Mouse (Mus musculus): Measurements from ENCODE around the gene Faah.

Faah gene

DNA sequence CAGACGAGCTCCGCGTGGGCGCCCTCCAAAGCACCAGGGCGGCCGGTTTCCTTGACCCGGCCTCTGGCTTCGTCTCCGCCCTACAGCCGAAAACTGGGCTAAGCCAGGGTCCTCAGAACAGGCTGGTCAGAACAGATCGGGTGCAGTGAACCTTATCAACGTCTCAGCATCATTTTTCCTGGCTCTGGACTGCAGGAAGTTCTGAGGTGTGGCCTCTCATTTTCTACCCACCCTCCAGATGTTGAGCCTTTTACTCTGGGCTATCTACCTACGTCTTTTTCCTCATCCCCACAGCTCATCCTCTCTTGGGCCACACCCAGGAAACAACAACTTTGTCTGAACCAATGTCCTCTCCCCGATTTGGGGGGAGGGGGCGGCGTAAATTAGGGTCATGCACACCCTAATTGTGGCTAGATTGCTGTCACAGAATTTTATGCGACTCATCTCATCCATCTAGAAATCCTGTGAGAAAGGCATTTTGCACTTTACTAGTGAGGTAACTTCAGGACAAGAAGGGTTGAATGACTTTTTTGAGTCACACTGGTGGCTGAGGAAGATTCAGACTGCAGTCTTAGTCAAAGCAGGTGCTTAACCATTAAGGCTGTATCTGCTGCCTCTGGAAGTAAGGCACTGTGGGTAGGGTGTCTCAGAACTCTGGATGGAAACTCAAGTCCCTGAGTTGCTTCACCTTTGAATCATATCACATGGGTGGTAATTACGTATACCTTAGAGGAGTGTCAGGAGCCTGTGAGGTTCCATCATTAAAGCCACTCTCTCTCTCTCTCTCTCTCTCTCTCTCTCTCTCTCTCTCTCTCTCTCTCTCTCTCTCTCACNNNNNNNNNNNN is at the start of gene Faah:
Gene Faah (minus strand): TSS at position 25 of the 845 bp plus-strand sequence.
- DNase-seq (ENCODE audit: low spot score in 2 of 2) = no peak

DNA sequence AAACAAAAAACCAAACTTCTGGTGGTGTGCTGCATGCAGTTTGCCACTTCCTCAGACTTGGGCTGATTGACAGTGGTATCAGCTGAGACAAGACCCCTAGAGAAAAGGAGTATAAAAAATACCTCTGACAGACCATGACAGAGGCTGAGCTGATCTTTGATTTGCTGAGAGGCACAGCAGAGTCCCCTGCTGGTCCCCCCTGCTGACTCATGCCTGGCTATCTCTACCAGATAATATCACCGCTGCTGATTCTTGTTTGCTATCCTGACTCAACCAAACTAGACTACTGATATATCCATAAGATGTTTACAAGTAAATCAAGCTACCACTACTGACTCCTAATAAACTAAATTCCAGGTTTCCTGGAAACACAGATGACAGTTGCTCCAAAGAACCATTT is 46.1 kb upstream of the Faah start:
- DNase-seq (ENCODE audit: low spot score in 2 of 2) = no peak

DNA sequence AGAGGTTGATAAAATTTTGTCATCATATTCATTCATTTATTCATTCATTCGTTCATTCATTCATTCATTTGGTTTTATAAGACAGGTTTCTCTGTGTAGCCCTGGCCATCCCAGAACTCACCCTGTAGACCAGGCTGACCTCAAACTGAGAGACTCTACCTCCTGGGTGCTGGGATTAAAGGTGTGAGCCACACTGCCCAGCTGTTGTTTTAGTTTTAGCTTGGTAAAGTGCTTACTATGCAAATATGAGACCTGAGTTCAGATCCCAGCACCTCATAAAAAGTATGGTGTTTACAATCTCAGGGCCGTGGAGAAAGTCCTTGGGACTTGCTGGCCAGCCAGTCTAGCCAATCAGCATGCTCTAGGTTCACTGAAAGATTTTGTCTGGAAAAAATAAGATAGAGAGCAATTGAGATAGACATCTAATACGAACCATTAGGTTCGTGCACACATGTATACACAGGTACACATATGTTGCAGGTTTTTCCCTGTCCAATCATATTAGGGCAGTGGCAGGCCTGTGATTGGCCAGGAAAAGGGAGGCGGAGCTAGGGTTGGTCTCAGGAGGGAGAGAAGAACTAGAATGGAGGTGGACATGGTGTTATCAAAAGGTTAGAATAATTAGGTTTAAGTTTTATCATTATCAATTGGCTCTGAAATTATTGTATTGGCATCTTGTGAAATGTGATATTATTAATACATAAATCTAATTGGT is 41.4 kb upstream of the Faah start:
- no peak for DNase-seq (ENCODE audit: low spot score in 2 of 2)

DNA sequence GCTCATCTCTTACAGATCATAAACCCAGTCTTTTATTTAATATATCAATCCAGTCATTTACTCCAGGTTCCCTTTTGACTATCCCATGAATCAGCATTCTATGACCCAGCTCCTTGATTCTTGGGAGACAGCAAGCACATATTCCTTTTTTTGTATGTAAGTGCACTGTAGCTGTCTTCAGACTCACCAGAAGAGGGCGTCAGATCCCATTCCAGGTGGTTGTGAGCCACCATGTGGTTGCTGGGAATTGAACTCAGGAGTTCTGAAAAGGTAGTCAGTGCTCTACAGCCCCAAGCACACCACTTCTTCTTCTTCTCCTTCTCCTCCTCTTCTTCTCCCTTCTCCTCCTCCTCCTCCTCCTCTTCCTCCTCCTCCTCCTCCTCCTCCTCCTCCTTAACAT is 39.8 kb upstream of the Faah start:
- DNase-seq (ENCODE audit: low spot score in 2 of 2) = no peak

DNA sequence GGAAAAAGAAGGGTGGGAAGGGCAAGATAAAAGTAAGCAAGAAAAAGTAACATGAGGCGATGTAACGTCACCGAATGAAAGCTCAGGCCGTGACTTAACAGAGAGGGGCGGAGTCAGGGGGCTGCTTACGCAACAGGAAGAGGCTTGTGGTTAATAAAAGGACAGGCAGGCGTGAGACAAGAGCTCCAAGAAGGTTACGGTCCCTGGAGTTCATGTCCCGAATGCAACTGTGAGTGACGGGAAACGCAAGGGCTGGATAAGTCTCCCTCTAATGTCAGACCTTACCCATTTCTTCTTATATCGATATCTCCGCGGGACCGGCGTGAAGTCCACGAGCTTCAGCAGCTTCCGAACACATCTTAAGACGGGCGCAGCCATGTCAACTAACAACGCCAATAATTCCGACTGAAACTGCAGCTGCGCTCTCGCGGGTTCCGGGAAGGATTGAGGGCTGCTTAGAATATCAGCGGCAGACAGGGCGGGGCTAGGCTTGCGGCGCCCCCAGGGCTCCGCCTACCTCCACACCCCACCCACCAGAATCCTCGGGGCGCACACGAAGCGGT is 35.8 kb upstream of the Faah start, which contains the start of gene Nsun4:
Gene Nsun4 (minus strand): TSS at position 478 of the 563 bp plus-strand sequence.
- DNase-seq (ENCODE audit: low spot score in 2 of 2) = peak; percentile 82 to 85

DNA sequence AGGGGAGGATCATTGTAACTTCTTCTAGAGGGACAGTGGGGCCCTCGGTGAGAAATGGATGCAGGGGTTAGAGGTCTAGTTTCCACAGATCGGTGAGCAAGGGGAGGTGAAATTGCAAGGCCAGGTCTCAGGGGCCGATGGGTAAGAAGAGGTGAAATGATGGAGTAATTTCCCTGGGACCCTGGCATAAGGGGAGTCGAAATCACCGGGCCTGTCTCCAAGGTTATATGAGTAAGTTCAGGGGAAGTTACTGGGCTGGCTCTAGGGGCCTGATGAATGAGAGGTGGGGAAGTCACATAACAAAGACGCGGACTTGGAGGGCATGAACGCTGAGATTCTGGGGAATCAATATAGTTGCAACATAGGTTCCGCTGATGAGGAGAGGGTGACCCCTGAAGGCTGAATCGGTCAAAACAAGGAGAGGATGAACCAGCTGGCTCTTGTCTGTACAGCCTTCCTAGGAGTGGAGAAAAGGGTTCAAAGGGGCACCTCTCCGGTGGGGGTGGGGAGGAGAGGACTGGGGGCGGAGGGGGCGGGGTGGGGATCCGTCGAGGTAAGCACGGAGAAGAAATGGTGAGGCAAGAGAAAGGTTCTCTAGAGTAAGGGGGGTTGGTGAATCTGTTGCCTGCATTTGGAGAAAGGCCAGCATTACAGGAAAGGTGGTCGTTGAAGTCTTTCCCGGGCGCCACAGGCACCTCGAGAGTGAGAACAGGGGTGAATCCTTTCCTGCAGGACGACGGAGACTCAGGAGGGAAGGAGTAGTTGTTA is 35.0 kb upstream of the Faah start:
- peak in 1 of 2 experiments; percentile 20 for DNase-seq (ENCODE audit: low spot score in 2 of 2)

DNA sequence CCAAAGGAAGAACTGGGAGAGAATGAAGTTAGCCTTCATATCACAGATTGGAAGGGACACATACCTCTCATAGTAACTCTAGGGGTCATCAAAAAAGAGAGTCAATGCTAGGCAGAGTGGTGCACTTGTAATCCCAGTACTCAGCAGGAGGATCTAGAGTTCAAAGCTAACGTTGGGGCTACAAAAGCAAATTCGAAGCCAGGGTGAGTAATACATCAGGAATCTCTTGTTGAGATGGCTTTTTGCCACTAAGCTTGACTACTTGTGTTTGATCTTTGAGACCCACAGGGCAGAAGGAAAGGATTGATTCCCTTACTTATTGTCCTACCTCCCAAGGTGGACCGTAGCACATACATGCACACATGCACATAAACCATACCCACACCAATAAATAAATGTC is 31.5 kb upstream of the Faah start:
- no peak for DNase-seq (ENCODE audit: low spot score in 2 of 2)

DNA sequence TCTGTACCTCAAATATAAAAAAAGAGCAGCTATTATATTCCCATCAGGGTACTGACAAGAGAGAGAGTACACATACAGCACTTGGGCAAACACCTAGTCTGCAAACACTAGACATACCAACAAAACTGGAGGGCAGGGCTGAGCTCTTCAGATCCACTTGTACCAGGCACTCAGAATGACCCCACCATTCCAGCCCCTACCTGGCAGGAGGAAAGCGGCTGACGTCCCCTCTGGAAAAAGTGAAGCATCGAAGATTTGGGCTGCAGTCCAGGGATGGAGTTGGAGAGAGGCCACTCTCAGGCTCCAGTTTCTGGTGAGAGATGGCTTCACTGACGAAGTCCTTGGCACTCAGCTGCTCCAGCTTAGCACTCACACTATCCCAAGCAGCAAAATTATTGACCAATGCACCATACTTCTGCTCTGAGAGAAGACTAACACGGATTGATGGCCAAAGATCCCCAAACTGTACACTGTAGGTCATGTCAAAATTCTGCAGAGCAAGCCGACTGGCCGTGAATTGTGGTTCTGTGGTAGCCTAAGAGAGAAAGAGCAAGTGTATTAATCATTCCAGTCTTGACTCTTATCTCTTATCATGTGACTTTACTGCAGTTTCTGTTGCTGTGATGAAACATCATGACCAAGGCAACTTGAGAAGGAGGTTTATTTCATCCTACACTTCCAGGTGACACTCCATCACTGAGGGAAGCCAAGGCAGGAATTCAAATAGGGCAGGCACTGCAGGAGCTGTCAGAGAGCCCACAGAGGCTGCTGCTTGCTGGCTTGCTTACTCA is 30.6 kb upstream of the Faah start:
- no peak for DNase-seq (ENCODE audit: low spot score in 2 of 2)

DNA sequence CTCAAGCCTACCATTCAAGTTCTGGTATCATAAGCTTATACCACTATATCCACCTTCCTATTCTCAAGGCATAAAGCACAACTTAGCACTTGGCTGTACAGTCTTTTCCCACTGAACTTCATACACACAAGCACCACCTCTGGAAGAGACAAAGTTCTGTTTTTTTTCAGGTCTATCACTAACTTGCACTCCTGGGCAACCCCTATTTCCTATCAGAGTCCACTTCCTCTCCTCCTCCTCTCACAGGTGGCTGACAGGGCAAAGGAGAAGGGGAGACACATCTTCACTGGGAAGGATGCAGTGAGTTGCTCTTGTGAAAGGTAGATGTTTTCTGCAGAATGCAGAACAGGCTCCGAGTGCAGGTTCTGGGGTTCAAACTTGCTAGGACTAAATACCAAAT is 30.0 kb upstream of the Faah start:
- no peak for DNase-seq (ENCODE audit: low spot score in 2 of 2)

DNA sequence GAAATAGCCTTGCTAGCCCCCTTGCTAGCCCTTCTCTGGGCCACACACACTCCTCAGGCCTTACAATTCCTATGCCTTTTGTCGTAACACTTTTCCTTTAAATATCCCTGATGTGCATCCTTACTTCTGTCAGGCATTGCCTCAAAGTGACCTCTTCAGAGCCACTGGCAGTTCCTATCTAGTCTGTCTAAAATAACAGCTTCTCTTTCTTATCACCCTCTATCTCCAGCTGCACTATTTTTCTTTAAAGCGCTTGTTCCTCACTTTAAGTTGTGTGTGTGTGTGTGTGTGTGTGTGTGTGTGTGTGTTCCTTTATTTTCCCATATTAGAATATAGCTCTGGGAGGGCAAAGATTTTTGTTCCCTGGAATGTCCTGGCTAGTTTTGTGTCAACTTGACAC is 28.9 kb upstream of the Faah start:
- DNase-seq (ENCODE audit: low spot score in 2 of 2) = no peak

DNA sequence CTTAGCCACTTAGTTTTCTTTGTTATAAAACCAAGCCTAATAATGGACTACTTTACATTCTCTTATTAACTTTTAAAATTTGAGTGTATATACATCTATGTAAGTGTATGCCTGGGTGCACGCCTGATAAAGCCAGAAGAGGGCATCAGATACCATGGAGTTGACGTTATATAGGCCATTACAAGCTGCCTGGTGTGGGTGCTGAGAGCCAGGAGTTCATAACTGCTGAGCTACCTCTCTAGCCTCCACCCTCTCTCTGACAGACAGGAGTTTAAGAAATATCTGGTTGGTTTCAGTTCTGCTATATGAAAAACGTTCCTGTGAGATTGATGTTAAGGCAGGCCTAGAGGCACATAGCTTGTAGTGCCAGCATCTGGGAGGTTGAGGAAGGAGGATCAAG is 24.5 kb upstream of the Faah start:
- DNase-seq (ENCODE audit: low spot score in 2 of 2) = no peak

DNA sequence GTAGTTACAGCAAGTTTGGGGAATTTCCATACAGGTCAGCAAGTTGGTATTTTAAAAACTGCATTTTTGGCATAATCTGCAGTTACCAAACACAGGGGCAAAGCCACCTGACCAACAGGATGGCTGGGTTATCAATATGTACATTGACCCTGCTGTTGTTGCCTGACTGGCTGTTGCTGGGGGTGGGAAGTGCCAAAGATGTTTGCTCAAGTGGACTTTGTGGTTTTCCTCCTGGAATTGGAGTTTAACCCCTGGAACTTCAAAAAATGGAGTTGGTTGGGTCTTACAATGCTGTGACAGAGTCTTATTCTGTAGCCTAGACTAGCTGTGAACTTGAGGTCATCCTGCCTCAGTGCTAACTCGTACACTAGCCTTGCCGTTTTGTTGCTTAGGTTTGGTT is 22.7 kb upstream of the Faah start:
- DNase-seq (ENCODE audit: low spot score in 2 of 2) = no peak

DNA sequence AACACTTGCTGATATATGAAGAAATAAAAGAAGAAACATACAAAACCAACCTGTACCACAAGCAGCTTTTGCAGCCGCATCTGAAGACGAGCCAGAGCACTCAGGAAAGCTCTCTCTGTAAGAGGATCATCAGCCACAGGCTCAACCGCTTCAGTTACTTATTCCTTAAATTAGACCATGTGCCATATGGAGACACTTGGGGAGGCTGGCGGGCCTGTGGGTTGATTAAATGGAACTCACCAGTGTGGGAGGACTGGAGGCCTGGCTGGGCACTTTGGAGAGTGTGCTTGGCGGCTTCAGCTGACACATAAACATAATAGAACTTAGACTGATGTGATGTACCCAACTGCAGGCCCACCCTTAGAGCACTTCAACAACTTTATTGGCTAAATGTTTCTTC is 15.6 kb upstream of the Faah start:
- no peak for DNase-seq (ENCODE audit: low spot score in 2 of 2)

DNA sequence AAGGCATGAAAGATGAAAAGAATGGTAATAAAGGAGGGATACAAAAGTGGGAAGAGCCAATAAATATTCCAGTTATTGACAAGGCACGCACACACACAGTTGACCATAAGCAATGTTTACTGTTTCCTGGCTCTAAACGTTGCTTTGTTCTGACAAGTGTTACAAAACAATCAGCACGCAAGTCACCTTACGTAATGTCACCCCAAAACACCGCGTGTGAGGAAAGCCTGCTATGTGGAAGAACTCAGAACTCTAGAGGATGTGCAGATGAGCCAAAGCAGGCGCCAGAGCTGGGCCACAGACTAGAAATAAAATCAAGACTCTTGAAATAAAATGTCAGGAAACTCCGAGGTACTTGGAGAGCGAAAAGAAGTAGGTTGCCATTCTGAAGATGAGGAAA is 15.2 kb upstream of the Faah start:
- no peak for DNase-seq (ENCODE audit: low spot score in 2 of 2)

DNA sequence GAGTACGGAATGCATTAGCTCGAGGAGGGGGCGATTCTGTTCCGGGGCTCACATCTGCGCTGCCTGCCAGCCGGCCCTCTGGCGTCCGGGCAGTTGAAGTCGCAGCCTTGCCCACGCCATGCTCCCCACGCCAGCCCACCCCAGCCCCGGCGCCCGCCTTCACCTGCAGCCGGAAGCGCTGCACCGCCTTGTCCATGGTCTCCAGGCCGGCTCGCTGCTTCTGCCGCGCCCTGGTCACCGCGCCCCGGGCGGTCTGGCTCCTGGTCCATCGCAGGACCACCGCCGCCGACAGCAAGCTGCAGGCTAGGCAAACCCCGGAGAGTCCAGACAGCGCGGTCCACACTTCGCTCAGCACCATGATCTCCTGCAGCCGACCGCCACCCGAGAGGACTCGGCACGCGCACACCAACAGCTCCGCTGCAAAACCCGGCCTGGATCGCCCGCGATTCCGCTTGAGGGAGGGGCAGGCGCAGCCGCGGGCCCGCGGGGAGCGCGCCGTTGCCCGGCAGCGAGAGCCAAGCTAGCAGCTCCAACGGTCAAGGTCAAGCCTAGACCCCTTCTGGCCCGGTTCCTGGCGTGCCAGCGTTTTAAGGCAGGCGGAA is 325 bp downstream of the Faah start:
- DNase-seq (ENCODE audit: low spot score in 2 of 2) = peak; percentile 51 to 74

DNA sequence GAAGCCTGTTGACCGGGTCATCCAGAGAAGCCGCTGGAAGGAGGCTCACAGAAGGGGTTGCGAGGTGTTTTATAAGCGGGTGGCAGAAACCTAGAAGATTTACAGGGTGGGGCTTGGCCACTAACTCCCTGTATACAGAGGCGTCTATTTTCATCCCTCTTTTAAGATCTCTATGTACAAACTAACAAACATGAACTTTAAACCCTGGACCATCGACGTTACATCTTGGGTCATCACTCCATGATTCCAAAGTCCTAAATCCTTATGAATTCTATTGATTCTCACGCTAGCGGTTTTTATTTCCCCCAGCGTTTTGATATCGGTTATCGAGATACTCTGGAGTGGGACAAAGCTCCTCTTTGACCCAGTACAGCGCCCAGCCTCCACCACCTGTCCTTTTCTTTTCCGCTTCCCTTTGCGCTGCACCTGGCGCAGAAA is 845 bp downstream of the Faah start:
- DNase-seq (ENCODE audit: low spot score in 2 of 2) = no peak

DNA sequence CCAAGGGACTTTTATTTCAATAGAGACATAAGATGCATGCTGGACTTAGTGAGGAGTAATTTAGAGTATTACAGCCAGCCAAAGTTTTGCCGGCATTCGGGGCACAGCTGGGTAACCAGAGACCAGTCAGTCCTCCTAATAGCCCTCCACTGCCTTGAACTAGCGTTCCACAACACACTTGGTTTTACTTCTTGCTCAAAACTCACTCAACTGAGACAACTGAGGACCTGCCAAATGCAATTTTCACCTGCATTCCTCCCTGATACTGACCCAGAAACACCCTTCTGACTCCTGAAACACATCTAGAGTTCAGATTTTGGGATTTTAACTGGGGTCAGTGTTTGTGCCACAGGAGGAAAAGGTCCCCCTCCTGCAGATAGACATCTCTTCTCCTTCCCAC is 1.3 kb downstream of the Faah start:
- DNase-seq (ENCODE audit: low spot score in 2 of 2) = no peak

DNA sequence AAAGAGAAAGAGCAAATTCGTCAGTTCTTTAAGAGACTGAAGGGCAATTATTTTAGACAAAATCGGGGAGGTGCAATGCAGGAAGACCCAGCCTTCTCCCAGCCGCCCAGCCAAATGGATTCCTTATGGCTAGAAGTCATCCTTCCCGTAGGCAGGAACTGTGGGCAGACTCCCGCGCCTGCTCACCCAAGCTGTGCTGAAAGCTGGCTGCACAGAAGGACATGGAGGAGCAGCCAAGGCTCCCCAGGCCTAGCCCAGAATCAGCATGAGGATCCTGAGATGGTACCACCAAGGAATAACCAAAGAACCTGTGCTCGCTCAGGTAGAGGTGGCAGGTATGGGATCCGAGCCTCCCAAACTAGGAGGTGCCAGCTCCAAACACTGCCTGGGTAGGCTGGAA is 1.7 kb downstream of the Faah start:
- DNase-seq (ENCODE audit: low spot score in 2 of 2) = no peak

DNA sequence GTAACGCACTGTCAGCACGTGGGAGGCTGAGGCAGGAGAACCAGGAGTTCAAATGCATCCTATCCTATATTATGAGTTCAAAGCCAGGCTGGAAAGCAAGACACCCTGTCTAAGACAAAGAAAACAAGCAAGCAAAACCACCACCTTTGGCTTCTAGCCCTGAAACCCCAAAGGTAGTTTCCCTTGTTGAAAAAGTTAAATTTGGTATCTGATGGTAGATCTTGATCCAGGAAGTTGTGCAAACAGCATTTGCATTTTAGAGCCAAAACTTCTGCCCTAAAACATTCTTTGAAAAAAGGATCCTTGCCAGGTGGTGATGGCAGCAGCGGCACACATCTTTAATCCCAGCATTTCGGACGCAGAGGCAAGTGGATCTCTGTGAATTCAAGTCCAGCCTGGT is 2.2 kb downstream of the Faah start:
- DNase-seq (ENCODE audit: low spot score in 2 of 2) = no peak

DNA sequence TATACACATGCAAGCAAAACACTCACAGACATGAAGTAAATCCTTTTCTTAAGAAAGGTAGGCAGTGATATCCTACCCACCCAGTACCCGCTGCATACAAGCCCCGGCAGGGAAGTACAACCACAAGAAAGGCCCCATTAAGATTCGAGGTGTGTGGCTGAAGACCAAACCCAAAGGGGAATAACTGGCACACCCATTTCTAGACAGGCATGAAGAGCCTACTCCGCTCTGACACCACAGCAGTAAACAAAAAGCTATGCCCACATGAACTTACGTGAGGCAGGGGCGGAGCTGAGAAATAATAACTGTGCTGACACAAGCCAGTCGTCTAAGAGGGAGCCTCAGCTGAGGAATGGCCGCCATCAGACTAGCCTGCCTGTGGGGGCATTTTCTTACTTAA is 7.5 kb downstream of the Faah start:
- DNase-seq (ENCODE audit: low spot score in 2 of 2) = no peak

DNA sequence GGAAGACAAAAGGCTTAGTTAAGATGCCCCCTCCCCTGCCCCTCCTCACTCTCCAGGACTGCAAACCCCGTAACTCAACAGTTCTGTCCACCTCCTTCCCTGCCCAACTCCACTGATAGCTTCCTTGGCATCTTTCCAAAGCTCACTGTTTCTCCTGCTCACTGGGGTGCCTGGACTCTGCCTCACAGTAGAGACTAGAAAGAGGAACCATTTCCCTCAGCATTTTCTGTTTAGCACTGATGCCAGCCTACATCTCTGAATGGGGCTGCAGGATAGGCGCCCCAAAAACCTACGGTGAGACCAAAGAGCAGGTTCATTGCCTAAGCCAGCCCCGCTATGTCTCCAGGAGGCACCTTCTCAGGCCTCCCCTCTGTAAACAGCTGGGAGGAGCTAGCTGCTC is 16.5 kb downstream of the Faah start:
- no peak for DNase-seq (ENCODE audit: low spot score in 2 of 2)
